Mouse (Mus musculus) testis, adult 2 months (tissue): ENCODE results near the gene Park7.

Experiments
- CTCF ChIP-seq: fragments of 200-500 bp; IDR thresholded peaks from 2 replicates; pipeline ENCODE4 v1.5.1; 2012; ENCODE audit warnings: low read depth, mild to moderate bottlenecking, inconsistent platforms, low read length, moderate library complexity; ENCODE audit not compliant: control insufficient read depth, insufficient read depth, insufficient replicate concordance
- POLR2A ChIP-seq: fragments of 200-500 bp; IDR thresholded peaks from 2 replicates; pipeline ENCODE4 v1.6.1; 2012; ENCODE audit warnings: low read depth, mild to moderate bottlenecking, inconsistent platforms, low read length, moderate library complexity; ENCODE audit not compliant: control insufficient read depth

GRCm38 (mm10) chr4:150875393-150875792, 38.8 kb downstream of the Park7 start:
- no peak for TF ChIP-seq CTCF
- TF ChIP-seq POLR2A = no peak
